Mouse (Mus musculus) large intestine, adult 2 months (tissue): Measurements from ENCODE around the gene Slc18a2. TPM values are rescaled to one million over a fixed set of nuclear protein-coding genes. Genes with fewer than 3 reads are reported as not detected.

ENCODE experiments used
- DNase-seq: peaks from one replicate; pipeline ENCODE4 v3.0.0-alpha.2; 2012; ENCODE audit warnings: low read depth, low spot score
- WGBS: fragments of 180-500 bp; shearing (Covaris S2); methylation state at CpG from one replicate; pipeline ENCODE4 v1.1.7; 2018; 5-methylcytosine and 5-hydroxymethylcytosine counted together
- polyA plus RNA-seq: library from polyadenylated mRNA; depleted of rRNA; stranded (reverse); fragments of >200 nt; gene quantifications from 2 replicates; pipeline ENCODE4 v1.2.3, GENCODE M21; 2012; rRNA removed

Slc18a2 gene
- polyA plus RNA-seq: 0.55 and 0.97 TPM in 2 replicates

- WGBS: 2% methylated on average over 55 of the region's 55 CpGs
- DNase-seq: no peak
Observed at GRCm38 (mm10) chr19:59260718-59261442, at the start of gene Slc18a2. Gene Slc18a2, plus strand, starts transcription at chr19:59260896.

- 90% methylated on average over 3 of the region's 3 CpGs for WGBS
- DNase-seq: no peak
Observed at GRCm38 (mm10) chr19:59216891-59217290, 43.8 kb upstream of the Slc18a2 start.

GRCm38 (mm10) chr19:59218991-59219390 lies 41.7 kb upstream of the Slc18a2 start, which contains the start of gene Kcnk18:
Gene Kcnk18, plus strand, starts transcription at chr19:59219214.
- 75% methylated on average over 8 of the region's 8 CpGs for WGBS
- no peak for DNase-seq

GRCm38 (mm10) chr19:59221131-59221530 lies 39.6 kb upstream of the Slc18a2 start:
- DNase-seq: no peak
- 70% methylated on average over 3 of the region's 3 CpGs for WGBS

- no peak for DNase-seq
- 62% methylated on average over 3 of the region's 3 CpGs for WGBS
Observed at GRCm38 (mm10) chr19:59228376-59228775, 32.3 kb upstream of the Slc18a2 start.

GRCm38 (mm10) chr19:59232786-59233185 lies 27.9 kb upstream of the Slc18a2 start:
- no peak for DNase-seq
- WGBS: 57% methylated on average over 5 of the region's 5 CpGs

- no peak for DNase-seq
- 89% methylated on average over 18 of the region's 18 CpGs for WGBS
Observed at GRCm38 (mm10) chr19:59235001-59235400, 25.7 kb upstream of the Slc18a2 start.

GRCm38 (mm10) chr19:59236046-59236445 lies 24.6 kb upstream of the Slc18a2 start:
- DNase-seq: no peak
- 72% methylated on average over 6 of the region's 6 CpGs for WGBS

GRCm38 (mm10) chr19:59238630-59239029 lies 22.1 kb upstream of the Slc18a2 start:
- no peak for DNase-seq
- WGBS: 61% methylated on average over 3 of the region's 3 CpGs

GRCm38 (mm10) chr19:59239124-59239817 lies 21.4 kb upstream of the Slc18a2 start:
- 18% methylated on average over 17 of the region's 17 CpGs for WGBS
- DNase-seq: peak; percentile 58

- WGBS: 70% methylated on average over 4 of the region's 4 CpGs
- DNase-seq: no peak
Observed at GRCm38 (mm10) chr19:59241987-59242386, 18.7 kb upstream of the Slc18a2 start.

GRCm38 (mm10) chr19:59243057-59243456 lies 17.6 kb upstream of the Slc18a2 start:
- WGBS: 76% methylated on average over 2 of the region's 2 CpGs
- DNase-seq: no peak

- 74% methylated on average over 4 of the region's 4 CpGs for WGBS
- no peak for DNase-seq
Observed at GRCm38 (mm10) chr19:59248144-59248543, 12.6 kb upstream of the Slc18a2 start.

GRCm38 (mm10) chr19:59248553-59249286 lies 12.0 kb upstream of the Slc18a2 start:
- no peak for DNase-seq
- 67% methylated on average over 11 of the region's 11 CpGs for WGBS

- WGBS: 56% methylated on average over 2 of the region's 2 CpGs
- no peak for DNase-seq
Observed at GRCm38 (mm10) chr19:59252651-59253050, 8.0 kb upstream of the Slc18a2 start.

- 52% methylated on average over 5 of the region's 5 CpGs for WGBS
- DNase-seq: no peak
Observed at GRCm38 (mm10) chr19:59259633-59260032, 1.1 kb upstream of the Slc18a2 start.

- no peak for DNase-seq
- 55% methylated on average over 7 of the region's 7 CpGs for WGBS
Observed at GRCm38 (mm10) chr19:59261604-59262003, 908 bp downstream of the Slc18a2 start.

GRCm38 (mm10) chr19:59263171-59263570 lies 2.5 kb downstream of the Slc18a2 start:
- 86% methylated on average over 9 of the region's 9 CpGs for WGBS
- no peak for DNase-seq

GRCm38 (mm10) chr19:59264838-59265532 lies 4.3 kb downstream of the Slc18a2 start:
- 76% methylated on average over 9 of the region's 9 CpGs for WGBS
- no peak for DNase-seq

- WGBS: 68% methylated on average over 6 of the region's 6 CpGs
- DNase-seq: no peak
Observed at GRCm38 (mm10) chr19:59265907-59266306, 5.2 kb downstream of the Slc18a2 start.
